Mouse (Mus musculus) gastrocnemius, postnatal 10 days (tissue): ENCODE measurements around the gene St5. TPM values are rescaled to one million over a fixed set of nuclear protein-coding genes. Genes with fewer than 3 reads are reported as not detected.

Experiments used
- DNase-seq: peaks from one replicate; pipeline ENCODE4 v3.0.0; 2021; ENCODE audit warnings: mixed read lengths
- microRNA-seq, 2 experiments: library from miRNA; unstranded; fragments of <30 nt; microRNA quantifications; one replicate each; pipeline ENCODE4 v1.2.0; 2021
- total RNA-seq, 2 experiments: library from RNA; stranded (reverse); gene quantifications; 2 replicates each; pipeline ENCODE4 v1.2.3; 2021

St5 gene
- total RNA-seq, 2 experiments from 2014 or later = 22.3 to 32.0 TPM

- DNase-seq = no peak
These were observed 225.5 kb downstream of the St5 start for GRCm38 (mm10) chr7:109477926-109478325.

Small RNA genes within 50 kb of the gene (microRNA-seq; reads per million reads assigned to microRNA genes)
- 0 to 0.25 reads per million in 2 experiments for gene Gm47284

Other genes starting within 250 kb of the St5 start
- gene Trim66, start 195.5 kb downstream of the St5 start, total RNA-seq = under 1 TPM; 0.19 to 0.41 TPM
- 100 to 1,000 TPM; 131 to 154 TPM for gene Rpl27a, start 184.5 kb downstream of the St5 start, total RNA-seq
- gene Akip1, start 85 bp upstream of the St5 start, total RNA-seq = 10 to 100 TPM in 1 of 2 experiments, 1 to 10 TPM in 1; 9.4 to 11.0 TPM
- gene BC051019, start 20.2 kb upstream of the St5 start, total RNA-seq = not detected
- gene Ascl3, start 28.1 kb upstream of the St5 start, total RNA-seq = not detected
- gene Tmem9b, start 49.3 kb upstream of the St5 start, total RNA-seq = 10 to 100 TPM; 24.7 to 26.9 TPM
- under 1 TPM; 0.14 to 0.43 TPM for gene Nrip3, start 78.4 kb upstream of the St5 start, total RNA-seq
- gene Scube2, start 162.1 kb upstream of the St5 start, total RNA-seq = 10 to 100 TPM; 11.5 to 14.2 TPM